Mouse (Mus musculus) midbrain, embryonic 14.5 days (tissue): ENCODE data around the gene Gpcpd1. TPM values are rescaled to one million over a fixed set of nuclear protein-coding genes. Genes with fewer than 3 reads are reported as not detected.

Experiments used
- ATAC-seq: fragments of 200-750 bp; cut with Nextera tagmentation; 2 replicates; pipeline ENCODE4 v1.8.0; 2017; ENCODE audit warnings: moderate number of reproducible peaks, moderate library complexity; ENCODE audit not compliant: low FRiP score, low TSS enrichment
- DNase-seq: peaks from one replicate; pipeline ENCODE4 v3.0.0-alpha.2; 2015
- H3K27ac ChIP-seq: fragments of 300-500 bp; sonication (generic); replicated peaks from 2 replicates; pipeline ENCODE4 v1.5.1; 2014; ENCODE audit warnings: mild to moderate bottlenecking, low read depth, low read length, moderate library complexity
- H3K27me3 ChIP-seq: fragments of 300-500 bp; sonication (generic); 2 replicates; pipeline ENCODE4 v1.6.1; 2014; ENCODE audit warnings: low read length, control low read depth, mixed read lengths; ENCODE audit not compliant: control insufficient read depth, insufficient read depth
- H3K36me3 ChIP-seq: fragments of 300-500 bp; sonication (generic); 2 replicates; pipeline ENCODE4 v1.6.1; 2014; ENCODE audit warnings: low read length, control low read depth; ENCODE audit not compliant: control insufficient read depth, insufficient read depth
- H3K4me1 ChIP-seq: fragments of 300-500 bp; sonication (generic); 2 replicates; pipeline ENCODE4 v1.6.1; 2014; ENCODE audit warnings: mild to moderate bottlenecking, antibody characterized with exemption, low read length, control low read depth; ENCODE audit not compliant: control insufficient read depth, insufficient read depth
- H3K4me2 ChIP-seq: fragments of 300-500 bp; sonication (generic); 2 replicates; pipeline ENCODE4 v1.6.1; 2014; ENCODE audit warnings: mild to moderate bottlenecking, low read length, moderate library complexity
- H3K4me3 ChIP-seq: fragments of 300-500 bp; sonication (generic); replicated peaks from 2 replicates; pipeline ENCODE4 v1.5.1; 2014; ENCODE audit warnings: low read depth, low read length
- H3K9ac ChIP-seq: fragments of 300-500 bp; sonication (generic); replicated peaks from 2 replicates; pipeline ENCODE4 v1.6.1; 2014; ENCODE audit warnings: mild to moderate bottlenecking, low read length, moderate library complexity
- H3K9me3 ChIP-seq: fragments of 300-500 bp; sonication (generic); 2 replicates; pipeline ENCODE4 v1.6.1; 2016; ENCODE audit warnings: low read length, control low read depth, mixed read lengths; ENCODE audit not compliant: control insufficient read depth
- WGBS: fragments of 180-500 bp; shearing (Covaris S2); extraction: QIAGEN DNeasy Blood & Tissue Kit; methylation state at CpG from one replicate; pipeline ENCODE4 v1.1.7; 2014; 5-methylcytosine and 5-hydroxymethylcytosine counted together
- polyA plus RNA-seq: library from polyadenylated mRNA; unstranded; fragments of >200 nt; fragmentation: Nextera tagmentation; extraction: Ambion mirVana; gene quantifications from 2 replicates; pipeline ENCODE4 v1.2.1, GENCODE M21; 2014

The Gpcpd1 gene
- polyA plus RNA-seq, 1 experiment from 2014 or later, result 104 TPM

DNA sequence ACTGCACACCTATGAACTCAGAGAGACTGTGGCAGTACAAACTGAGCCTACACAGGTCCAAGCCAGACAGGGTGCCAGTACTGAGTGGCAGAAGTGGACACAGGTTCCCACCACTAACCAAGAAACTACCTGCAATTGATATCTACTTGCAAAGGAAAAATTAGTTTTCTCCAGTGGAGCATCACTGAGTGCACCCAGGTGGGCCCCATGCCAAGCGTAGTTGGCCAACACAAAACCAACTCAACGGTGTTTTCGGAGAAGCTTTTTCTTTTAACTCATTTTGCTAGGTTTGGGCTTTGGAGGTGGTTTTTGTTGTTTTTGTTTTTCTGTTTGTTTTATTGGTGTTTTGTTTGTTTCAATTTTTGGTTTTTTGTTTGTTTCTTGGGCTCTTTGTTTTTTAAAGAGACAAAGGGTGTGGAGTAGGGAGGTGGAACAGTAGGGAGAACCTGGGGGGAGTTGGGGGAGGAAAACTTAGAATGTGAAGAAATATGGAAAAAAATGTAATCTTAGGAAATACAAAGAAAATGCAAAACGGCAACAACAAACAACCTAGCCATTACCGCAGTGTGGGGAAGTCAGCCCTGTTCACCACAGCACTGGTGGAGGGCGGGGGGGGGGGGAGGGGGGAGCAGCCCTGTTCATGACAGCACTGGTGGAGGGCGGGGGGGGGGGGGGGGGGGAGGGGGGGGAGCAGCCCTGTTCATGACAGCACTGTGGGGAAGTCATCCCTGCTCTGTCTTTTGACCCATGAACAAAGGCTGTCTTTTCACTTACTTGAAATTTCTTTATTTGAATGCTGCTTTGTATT is 76.3 kb downstream of the Gpcpd1 start:
- H3K4me3 ChIP-seq, result no peak overlapping the region
- no peaks in the 10 kb centered on the region for H3K9me3 ChIP-seq
- H3K4me2 ChIP-seq, result no peak overlapping the region
- no peak for DNase-seq
- H3K9ac ChIP-seq, result no peak overlapping the region
- H3K4me1 ChIP-seq, result no peaks in the 10 kb centered on the region
- WGBS, result 90% methylated on average over 5 of the region's 7 CpGs
- no peak for ATAC-seq
- H3K27me3 ChIP-seq, result no peaks in the 10 kb centered on the region
- no peaks in the 10 kb centered on the region for H3K36me3 ChIP-seq
- H3K27ac ChIP-seq, result no peak overlapping the region

DNA sequence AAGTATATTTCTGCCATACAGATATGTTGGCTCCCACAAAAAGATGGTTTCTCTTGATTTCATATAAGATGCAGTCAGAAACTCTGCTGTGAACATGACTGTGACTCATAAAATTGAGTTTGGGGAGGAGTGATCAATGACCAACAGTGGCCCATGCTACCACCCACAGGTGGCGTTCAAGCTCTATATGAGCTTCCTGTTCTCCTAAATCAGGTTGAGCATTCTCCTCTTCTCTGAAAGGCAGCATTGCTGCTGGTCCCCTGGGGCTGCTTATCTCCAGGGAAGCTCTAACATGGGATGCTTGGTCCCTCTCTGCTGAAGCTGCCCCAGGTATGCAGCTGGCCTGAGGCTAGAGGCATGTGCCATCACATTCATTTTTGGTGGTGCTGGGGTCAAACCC is 77.8 kb downstream of the Gpcpd1 start:
- Histone ChIP-seq H3K27ac (no peak overlapping the region), H3K27me3 (no peaks in the 10 kb centered on the region), H3K9me3 (no peaks in the 10 kb centered on the region), H3K36me3 (no peaks in the 10 kb centered on the region), H3K9ac (no peak overlapping the region), H3K4me2 (no peak overlapping the region), H3K4me1 (no peaks in the 10 kb centered on the region), H3K4me3 (no peak overlapping the region)
- ATAC-seq, result no peak
- 93% methylated on average over 1 of the region's 1 CpGs for WGBS
- no peak for DNase-seq

- H3K27me3 ChIP-seq, result no peaks in the 10 kb centered on the region
- 85% methylated on average over 9 of the region's 9 CpGs for WGBS
- no peak overlapping the region for H3K4me3 ChIP-seq
- DNase-seq, result no peak
- H3K9me3 ChIP-seq, result no peaks in the 10 kb centered on the region
- H3K27ac ChIP-seq, result no peak overlapping the region
- H3K4me2 ChIP-seq, result no peak overlapping the region
- no peaks in the 10 kb centered on the region for H3K4me1 ChIP-seq
- H3K9ac ChIP-seq, result no peak overlapping the region
- no peaks in the 10 kb centered on the region for H3K36me3 ChIP-seq
- ATAC-seq, result no peak
These were observed 78.3 kb downstream of the Gpcpd1 start for GRCm38 (mm10) chr2:132509261-132509660.

DNA sequence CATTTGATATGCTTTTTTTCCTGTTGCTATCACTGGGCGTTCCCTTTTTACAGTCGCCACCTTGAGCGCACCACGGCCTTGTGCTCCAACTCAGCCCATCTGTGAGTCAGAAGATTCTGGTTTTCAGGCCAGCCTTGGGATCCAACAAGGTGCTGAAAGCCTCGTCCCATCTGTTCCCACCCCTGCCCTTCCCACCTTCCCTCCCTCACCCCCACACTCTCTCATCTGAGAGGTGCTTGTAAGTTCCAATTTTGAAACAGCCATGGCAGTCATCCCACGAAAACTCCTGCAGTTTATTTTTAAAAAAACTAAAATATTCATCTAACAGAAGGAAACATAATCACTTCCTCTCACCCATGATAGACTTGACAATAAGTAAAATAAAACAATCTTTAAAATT is 80.0 kb downstream of the Gpcpd1 start:
- no peaks in the 10 kb centered on the region for H3K27me3 ChIP-seq
- no peaks in the 10 kb centered on the region for H3K9me3 ChIP-seq
- H3K9ac ChIP-seq, result no peak overlapping the region
- H3K4me3 ChIP-seq, result no peak overlapping the region
- WGBS, result 75% methylated on average over 6 of the region's 6 CpGs
- ATAC-seq (no peak), DNase-seq (no peak)
- H3K4me2 ChIP-seq, result no peak overlapping the region
- H3K4me1 ChIP-seq, result no peaks in the 10 kb centered on the region
- no peak overlapping the region for H3K27ac ChIP-seq
- H3K36me3 ChIP-seq, result no peaks in the 10 kb centered on the region

- no peaks in the 10 kb centered on the region for H3K4me1 ChIP-seq
- ATAC-seq (no peak), DNase-seq (no peak)
- no peak overlapping the region for H3K9ac ChIP-seq
- H3K4me3 ChIP-seq, result no peak overlapping the region
- no peaks in the 10 kb centered on the region for H3K27me3 ChIP-seq
- no peak overlapping the region for H3K27ac ChIP-seq
- WGBS, result 50% methylated on average over 14 of the region's 14 CpGs
- H3K4me2 ChIP-seq, result no peak overlapping the region
- H3K9me3 ChIP-seq, result no peaks in the 10 kb centered on the region
- H3K36me3 ChIP-seq, result no peaks in the 10 kb centered on the region
These were observed 80.4 kb downstream of the Gpcpd1 start for GRCm38 (mm10) chr2:132507091-132507490.

DNA sequence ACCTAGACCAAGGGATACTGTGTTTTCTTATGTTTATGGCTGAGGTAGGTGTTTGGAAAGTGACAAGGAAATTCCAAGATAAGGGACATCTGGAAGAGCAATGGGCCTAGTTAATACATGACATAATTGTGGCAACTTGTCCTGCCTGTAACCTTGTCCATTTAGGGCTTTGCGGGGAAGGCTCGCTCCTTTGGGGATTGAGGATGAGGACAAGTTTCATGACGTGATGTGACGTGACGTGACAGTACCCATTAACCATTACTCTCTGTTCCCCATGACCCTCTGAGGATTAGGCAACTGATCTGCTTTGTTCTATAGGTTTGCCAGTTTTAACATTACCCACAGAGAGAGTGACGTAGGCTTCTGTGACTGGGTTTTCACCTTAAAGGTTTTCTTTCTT is 81.7 kb downstream of the Gpcpd1 start:
- Histone ChIP-seq H3K9ac (no peak overlapping the region), H3K4me3 (no peak overlapping the region), H3K4me2 (no peak overlapping the region), H3K27ac (no peak overlapping the region), H3K9me3 (no peaks in the 10 kb centered on the region), H3K36me3 (no peaks in the 10 kb centered on the region), H3K4me1 (no peaks in the 10 kb centered on the region), H3K27me3 (no peaks in the 10 kb centered on the region)
- ATAC-seq (no peak), DNase-seq (no peak)
- 75% methylated on average over 6 of the region's 6 CpGs for WGBS

DNA sequence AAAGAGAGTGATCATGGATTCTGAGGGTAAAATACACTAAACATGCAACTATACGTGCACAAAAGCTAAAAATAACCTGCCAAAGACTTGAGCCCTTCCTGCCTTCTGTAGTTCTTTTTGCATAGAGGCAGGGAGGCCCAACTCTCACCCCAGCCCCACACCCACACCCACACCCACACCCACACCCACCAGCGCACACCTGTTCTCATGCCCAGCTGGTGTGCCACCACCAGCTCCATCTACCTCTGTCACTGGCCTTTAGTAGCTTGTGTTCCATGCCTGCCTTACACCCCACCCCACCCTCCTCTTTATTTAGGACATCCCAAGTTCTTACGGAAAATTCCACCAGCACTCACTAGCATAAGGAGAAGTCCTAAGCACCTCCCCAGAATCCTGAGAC is 89.2 kb downstream of the Gpcpd1 start:
- Histone ChIP-seq H3K4me1 (no peaks in the 10 kb centered on the region), H3K9ac (no peak overlapping the region), H3K4me2 (no peak overlapping the region), H3K9me3 (no peaks in the 10 kb centered on the region), H3K27me3 (no peaks in the 10 kb centered on the region), H3K4me3 (no peak overlapping the region), H3K27ac (no peak overlapping the region), H3K36me3 (no peaks in the 10 kb centered on the region)
- 90% methylated on average over 3 of the region's 3 CpGs for WGBS
- DNase-seq, result no peak
- 0 out of 2 replicates have a peak, but pooled peaks have one; percentile 11 for ATAC-seq

DNA sequence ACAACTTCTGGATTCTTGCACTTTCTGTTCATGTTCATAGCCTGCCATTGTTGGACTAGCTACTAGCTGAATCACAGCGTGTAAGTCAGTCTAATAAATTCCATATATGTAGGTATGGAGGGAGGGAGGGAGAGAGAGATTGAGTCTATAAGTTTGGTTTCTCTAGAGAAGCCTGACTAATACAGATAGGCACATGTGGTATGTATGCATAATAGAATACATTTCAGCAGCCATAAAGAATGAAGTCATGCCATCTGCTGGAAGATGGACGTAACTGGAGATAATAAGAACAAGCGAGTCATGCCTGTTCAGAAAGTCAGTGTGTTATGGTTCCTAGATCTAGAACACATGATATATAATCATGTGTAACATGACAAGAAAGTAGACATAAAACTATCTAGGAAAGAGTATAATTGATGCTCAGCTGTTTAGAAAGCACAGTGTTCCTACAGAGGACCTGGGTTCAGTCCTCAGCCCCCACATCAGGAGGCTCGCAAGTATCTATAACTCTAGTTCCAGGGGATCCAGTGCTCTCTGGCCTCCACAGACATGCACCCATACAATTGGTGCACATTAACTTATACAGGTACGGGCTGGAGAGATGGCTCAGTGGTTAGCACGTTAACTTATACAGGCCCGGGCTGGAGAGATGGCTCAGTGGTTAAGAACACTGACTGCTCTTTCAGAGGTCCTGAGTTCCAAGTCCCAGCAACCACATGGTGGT is 90.0 kb downstream of the Gpcpd1 start:
- peak; percentile 76 for DNase-seq
- H3K4me2 ChIP-seq, result no peak overlapping the region
- no peaks in the 10 kb centered on the region for H3K27me3 ChIP-seq
- H3K4me1 ChIP-seq, result no peaks in the 10 kb centered on the region
- no peak overlapping the region for H3K9ac ChIP-seq
- H3K9me3 ChIP-seq, result no peaks in the 10 kb centered on the region
- no peak overlapping the region for H3K27ac ChIP-seq
- 84% methylated on average over 7 of the region's 7 CpGs for WGBS
- peak; percentile 46; the same call in 1 of the 2 replicates for ATAC-seq
- no peak overlapping the region for H3K4me3 ChIP-seq
- H3K36me3 ChIP-seq, result no peaks in the 10 kb centered on the region

GRCm38 (mm10) chr2:132493184-132493583 is 94.3 kb downstream of the Gpcpd1 start:
- no peaks in the 10 kb centered on the region for H3K4me1 ChIP-seq
- no peak overlapping the region for H3K27ac ChIP-seq
- H3K9me3 ChIP-seq, result no peaks in the 10 kb centered on the region
- no peak overlapping the region for H3K4me3 ChIP-seq
- WGBS, result 85% methylated on average over 4 of the region's 4 CpGs
- H3K9ac ChIP-seq, result no peak overlapping the region
- DNase-seq (no peak), ATAC-seq (no peak)
- H3K36me3 ChIP-seq, result no peaks in the 10 kb centered on the region
- no peaks in the 10 kb centered on the region for H3K27me3 ChIP-seq
- H3K4me2 ChIP-seq, result no peak overlapping the region
